Mouse (Mus musculus) liver, embryonic 13.5 days (tissue): Measurements from ENCODE around the gene Peli2. TPM values are rescaled to one million over a fixed set of nuclear protein-coding genes. Genes with fewer than 3 reads are reported as not detected.

Source experiments
- ATAC-seq: fragments of 200-750 bp; cut with Nextera tagmentation; 2 replicates; pipeline ENCODE4 v1.8.0; 2017; ENCODE audit warnings: low read depth, mild to moderate bottlenecking, moderate number of reproducible peaks, moderate library complexity
- DNase-seq: peaks from one replicate; pipeline ENCODE4 v3.0.0; 2022
- H3K27ac ChIP-seq: fragments of 300-500 bp; sonication (generic); 2 replicates; pipeline ENCODE4 v1.5.1; 2015; ENCODE audit warnings: moderate library complexity, mild to moderate bottlenecking, inconsistent platforms
- H3K27me3 ChIP-seq: fragments of 300-500 bp; sonication (generic); 2 replicates; pipeline ENCODE4 v1.6.1; 2015; ENCODE audit warnings: mild to moderate bottlenecking, inconsistent platforms
- H3K36me3 ChIP-seq: fragments of 300-500 bp; sonication (generic); 2 replicates; pipeline ENCODE4 v1.6.1; 2015; ENCODE audit warnings: mild to moderate bottlenecking, inconsistent platforms
- H3K4me1 ChIP-seq: fragments of 300-500 bp; sonication (generic); replicated peaks from 2 replicates; pipeline ENCODE4 v1.6.1; 2015; ENCODE audit warnings: inconsistent platforms
- H3K4me2 ChIP-seq: fragments of 300-500 bp; sonication (generic); 2 replicates; pipeline ENCODE4 v1.6.1; 2015; ENCODE audit warnings: inconsistent platforms, mild to moderate bottlenecking, moderate library complexity
- H3K4me3 ChIP-seq: fragments of 300-500 bp; sonication (generic); replicated peaks from 2 replicates; pipeline ENCODE4 v1.5.1; 2015; ENCODE audit warnings: mild to moderate bottlenecking, inconsistent platforms
- H3K9ac ChIP-seq: fragments of 300-500 bp; sonication (generic); 2 replicates; pipeline ENCODE4 v1.6.1; 2015; ENCODE audit warnings: mild to moderate bottlenecking, inconsistent platforms
- H3K9me3 ChIP-seq: fragments of 300-500 bp; sonication (generic); replicated peaks from 2 replicates; pipeline ENCODE4 v1.6.1; 2016; ENCODE audit warnings: inconsistent platforms
- WGBS: fragments of 180-500 bp; shearing (Covaris S2); methylation state at CpG from one replicate; pipeline ENCODE4 v1.1.7; 2015; ENCODE audit not compliant: insufficient replicate concordance; 5-methylcytosine and 5-hydroxymethylcytosine counted together
- polyA plus RNA-seq: library from polyadenylated mRNA; unstranded; fragments of >200 nt; fragmentation: Nextera tagmentation; extraction: Ambion mirVana; gene quantifications from 2 replicates; pipeline ENCODE4 v1.2.1, GENCODE M21; 2015

Peli2 gene
- polyA plus RNA-seq, 1 experiment from 2014 or later: 0.77 TPM

GRCm38 (mm10) chr14:48172026-48172425 lies 51.4 kb downstream of the Peli2 start:
- no peaks in the 10 kb centered on the region for H3K27me3 ChIP-seq
- H3K9ac ChIP-seq: no peak overlapping the region
- H3K4me3 ChIP-seq: no peak overlapping the region
- H3K9me3 ChIP-seq: no peaks in the 10 kb centered on the region
- DNase-seq (no peak), ATAC-seq (no peak)
- no peaks in the 10 kb centered on the region for H3K36me3 ChIP-seq
- H3K4me1 ChIP-seq: no peaks in the 10 kb centered on the region; the same call in 1 of the 2 replicates
- WGBS: 62% methylated on average over 8 of the region's 8 CpGs
- H3K4me2 ChIP-seq: no peak overlapping the region
- no peak overlapping the region for H3K27ac ChIP-seq

DNA sequence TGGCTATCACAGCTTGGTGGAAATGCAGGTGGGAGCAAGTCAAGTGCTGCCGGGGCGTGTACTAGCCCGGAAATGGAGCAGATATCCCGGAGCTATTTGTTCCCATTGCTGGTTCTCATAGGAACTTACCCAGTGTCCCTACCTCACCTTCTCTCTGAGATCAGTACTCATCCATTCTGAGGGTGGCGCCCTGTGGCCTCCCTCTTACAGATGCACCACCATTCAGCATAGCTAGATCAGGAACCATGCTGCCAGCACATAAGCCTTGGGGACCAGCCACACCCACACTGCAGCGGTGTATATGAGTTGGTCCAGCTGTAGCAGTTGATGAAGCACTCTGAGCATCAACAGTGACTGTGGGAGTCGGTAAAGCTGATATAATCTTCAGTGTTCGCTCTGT lies 52.3 kb downstream of the Peli2 start:
- no peaks in the 10 kb centered on the region for H3K27me3 ChIP-seq
- H3K36me3 ChIP-seq: no peaks in the 10 kb centered on the region
- ATAC-seq: no peak
- no peak overlapping the region for H3K27ac ChIP-seq
- H3K4me2 ChIP-seq: no peak overlapping the region
- no peaks in the 10 kb centered on the region; the same call in 1 of the 2 replicates for H3K4me1 ChIP-seq
- H3K9ac ChIP-seq: no peak overlapping the region
- 73% methylated on average over 8 of the region's 8 CpGs for WGBS
- no peak overlapping the region for H3K4me3 ChIP-seq
- no peak for DNase-seq
- H3K9me3 ChIP-seq: no peaks in the 10 kb centered on the region

- H3K27me3 ChIP-seq: no peaks in the 10 kb centered on the region
- H3K9me3 ChIP-seq: no peaks in the 10 kb centered on the region
- H3K4me3 ChIP-seq: no peak overlapping the region
- no peak for ATAC-seq
- no peak overlapping the region for H3K4me2 ChIP-seq
- H3K4me1 ChIP-seq: peaks cover 2% of the 10 kb centered on the region; the same call in 1 of the 2 replicates
- H3K27ac ChIP-seq: no peak overlapping the region
- no peak overlapping the region for H3K9ac ChIP-seq
- WGBS: 71% methylated on average over 9 of the region's 9 CpGs
- DNase-seq: no peak
- no peaks in the 10 kb centered on the region for H3K36me3 ChIP-seq
These were observed 53.2 kb downstream of the Peli2 start for GRCm38 (mm10) chr14:48173840-48174239.

GRCm38 (mm10) chr14:48174356-48174755 lies 53.7 kb downstream of the Peli2 start:
- WGBS: 61% methylated on average over 4 of the region's 4 CpGs
- no peaks in the 10 kb centered on the region for H3K9me3 ChIP-seq
- no peak overlapping the region for H3K4me2 ChIP-seq
- no peak overlapping the region for H3K27ac ChIP-seq
- H3K4me3 ChIP-seq: no peak overlapping the region
- peaks cover 2% of the 10 kb centered on the region; the same call in 1 of the 2 replicates for H3K4me1 ChIP-seq
- ATAC-seq: no peak
- no peaks in the 10 kb centered on the region for H3K36me3 ChIP-seq
- H3K27me3 ChIP-seq: no peaks in the 10 kb centered on the region
- no peak overlapping the region for H3K9ac ChIP-seq
- no peak for DNase-seq

DNA sequence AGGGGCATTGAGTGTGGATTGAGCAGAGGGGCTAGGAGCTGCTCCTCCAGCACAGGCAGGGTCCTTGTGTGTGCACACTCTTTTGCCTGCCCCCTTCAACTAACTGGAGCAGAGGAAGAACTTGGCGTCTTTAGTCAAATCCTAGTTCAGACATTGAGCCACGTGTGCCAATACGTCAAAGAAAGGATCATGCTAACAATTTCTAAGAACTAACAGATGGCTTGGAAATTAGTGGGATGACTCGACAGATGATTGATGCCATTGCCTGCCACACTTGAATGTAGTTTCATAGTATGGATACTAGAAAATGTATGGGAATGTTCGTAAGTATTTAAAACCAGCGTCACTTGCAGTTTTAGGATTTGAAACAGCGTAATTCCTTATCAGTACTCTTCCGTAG lies 54.5 kb downstream of the Peli2 start:
- DNase-seq (no peak), ATAC-seq (no peak)
- Histone ChIP-seq H3K9me3 (no peaks in the 10 kb centered on the region), H3K9ac (no peak overlapping the region), H3K27me3 (no peaks in the 10 kb centered on the region), H3K36me3 (no peaks in the 10 kb centered on the region), H3K4me1 (peaks cover 2% of the 10 kb centered on the region; the same call in 1 of the 2 replicates), H3K4me2 (no peak overlapping the region), H3K27ac (no peak overlapping the region), H3K4me3 (no peak overlapping the region)
- 72% methylated on average over 8 of the region's 8 CpGs for WGBS

- H3K4me1 ChIP-seq: 0 out of 2 replicates have a peak, but pooled peaks cover 2% of the 10 kb centered on the region
- WGBS: 47% methylated on average over 15 of the region's 15 CpGs
- ATAC-seq (no peak), DNase-seq (no peak)
- H3K4me3 ChIP-seq: no peak overlapping the region
- no peaks in the 10 kb centered on the region for H3K36me3 ChIP-seq
- no peaks in the 10 kb centered on the region for H3K27me3 ChIP-seq
- 0 out of 2 replicates have a peak, but pooled peaks cover 3% of the 10 kb centered on the region for H3K9me3 ChIP-seq
- H3K4me2 ChIP-seq: no peak overlapping the region
- no peak overlapping the region for H3K27ac ChIP-seq
- H3K9ac ChIP-seq: no peak overlapping the region
These were observed 57.8 kb downstream of the Peli2 start for GRCm38 (mm10) chr14:48178304-48178995.

DNA sequence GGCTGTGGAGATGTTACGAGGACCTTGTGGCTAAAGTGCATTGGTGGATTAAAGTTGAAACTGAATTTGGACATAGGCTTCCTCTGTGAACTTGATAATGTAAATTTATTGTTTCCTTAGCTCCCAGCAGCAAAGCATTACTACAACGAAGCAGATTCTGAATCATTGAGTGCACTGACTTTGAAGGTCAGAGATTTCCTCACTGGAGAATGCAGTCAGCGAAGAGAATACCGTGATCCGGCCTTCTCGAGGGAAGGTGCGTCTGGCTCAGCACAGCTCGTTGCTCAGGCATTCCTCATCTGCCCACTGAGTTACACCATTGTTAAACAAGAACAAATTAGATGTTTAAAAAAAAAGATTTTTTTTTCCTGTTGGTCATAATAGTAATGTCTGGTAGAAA lies 58.4 kb downstream of the Peli2 start:
- no peak overlapping the region for H3K9ac ChIP-seq
- no peaks in the 10 kb centered on the region for H3K27me3 ChIP-seq
- ATAC-seq (no peak), DNase-seq (no peak)
- no peak overlapping the region for H3K4me3 ChIP-seq
- WGBS: 81% methylated on average over 8 of the region's 8 CpGs
- H3K36me3 ChIP-seq: no peaks in the 10 kb centered on the region
- no peak overlapping the region for H3K4me2 ChIP-seq
- 0 out of 2 replicates have a peak, but pooled peaks cover 2% of the 10 kb centered on the region for H3K4me1 ChIP-seq
- H3K9me3 ChIP-seq: 0 out of 2 replicates have a peak, but pooled peaks cover 3% of the 10 kb centered on the region
- no peak overlapping the region for H3K27ac ChIP-seq

DNA sequence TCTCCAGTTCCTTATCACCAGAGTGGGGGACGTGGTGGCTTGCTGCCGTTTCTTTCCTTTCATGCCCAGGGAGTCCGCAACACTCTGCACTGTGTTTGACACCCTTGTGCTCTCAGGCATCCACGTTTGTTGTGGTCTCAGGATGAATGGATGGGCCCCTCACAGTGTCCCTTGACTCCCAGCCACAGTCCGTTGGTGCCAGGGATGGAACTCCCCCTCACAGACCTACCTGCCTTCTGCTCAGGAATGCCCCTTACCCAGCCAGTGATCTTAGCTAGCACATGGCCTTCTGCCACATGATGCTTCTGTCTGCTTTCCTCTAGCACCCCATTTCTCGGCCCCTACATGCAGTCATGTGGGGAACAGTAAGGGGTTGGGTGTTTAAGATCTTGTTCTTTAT lies 65.7 kb downstream of the Peli2 start:
- Histone ChIP-seq H3K9me3 (0 out of 2 replicates have a peak, but pooled peaks cover 3% of the 10 kb centered on the region), H3K36me3 (no peaks in the 10 kb centered on the region), H3K4me3 (no peak overlapping the region), H3K4me2 (no peak overlapping the region), H3K27ac (no peak overlapping the region), H3K27me3 (no peaks in the 10 kb centered on the region), H3K4me1 (no peaks in the 10 kb centered on the region), H3K9ac (no peak overlapping the region)
- no peak for ATAC-seq
- WGBS: 59% methylated on average over 6 of the region's 6 CpGs
- DNase-seq: no peak

GRCm38 (mm10) chr14:48187100-48187499 lies 66.5 kb downstream of the Peli2 start:
- ATAC-seq (no peak), DNase-seq (no peak)
- H3K9ac ChIP-seq: no peak overlapping the region
- H3K4me3 ChIP-seq: no peak overlapping the region
- H3K27ac ChIP-seq: no peak overlapping the region
- no peak overlapping the region for H3K4me2 ChIP-seq
- H3K27me3 ChIP-seq: no peaks in the 10 kb centered on the region
- H3K4me1 ChIP-seq: no peaks in the 10 kb centered on the region
- 0 out of 2 replicates have a peak, but pooled peaks cover 3% of the 10 kb centered on the region for H3K9me3 ChIP-seq
- WGBS: 64% methylated on average over 9 of the region's 9 CpGs
- no peaks in the 10 kb centered on the region for H3K36me3 ChIP-seq

DNA sequence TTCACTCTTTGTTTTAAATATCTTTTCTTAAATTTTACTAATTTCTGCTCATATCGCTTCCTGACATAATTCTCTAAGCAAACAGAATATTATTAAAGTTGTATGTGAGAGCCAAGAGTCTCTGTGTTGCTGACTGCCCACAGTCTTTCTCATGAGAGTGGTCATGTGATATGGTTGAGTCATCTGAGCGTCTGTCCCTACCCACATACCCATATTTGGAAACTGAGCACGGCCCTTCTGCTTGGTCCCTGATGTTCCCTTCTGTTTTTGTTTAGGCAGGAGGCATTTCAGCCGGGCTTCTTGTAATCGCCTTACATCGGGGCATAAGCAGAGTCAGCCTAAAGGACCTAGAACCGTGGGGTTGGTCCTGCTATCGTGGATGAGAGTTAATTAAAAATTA lies 68.7 kb downstream of the Peli2 start:
- no peak for ATAC-seq
- no peak overlapping the region for H3K27ac ChIP-seq

GRCm38 (mm10) chr14:48190946-48191345 lies 70.3 kb downstream of the Peli2 start:
- no peak for ATAC-seq
- 77% methylated on average over 5 of the region's 5 CpGs for WGBS
- H3K9ac ChIP-seq: no peak overlapping the region

More for the DNA sequence above, 68.7 kb downstream of the Peli2 start:
- Histone ChIP-seq H3K9ac (no peak overlapping the region), H3K4me3 (no peak overlapping the region), H3K4me2 (no peak overlapping the region), H3K4me1 (no peaks in the 10 kb centered on the region), H3K27me3 (no peaks in the 10 kb centered on the region), H3K36me3 (no peaks in the 10 kb centered on the region), H3K9me3 (no peaks in the 10 kb centered on the region)
- 37% methylated on average over 8 of the region's 8 CpGs for WGBS
- no peak for DNase-seq

GRCm38 (mm10) chr14:48191925-48192324 lies 71.3 kb downstream of the Peli2 start:
- DNase-seq (no peak), ATAC-seq (no peak)
- Histone ChIP-seq H3K36me3 (no peaks in the 10 kb centered on the region), H3K27me3 (no peaks in the 10 kb centered on the region), H3K9ac (no peak overlapping the region), H3K4me2 (no peak overlapping the region), H3K27ac (no peak overlapping the region), H3K4me3 (no peak overlapping the region), H3K4me1 (no peaks in the 10 kb centered on the region), H3K9me3 (no peaks in the 10 kb centered on the region)
- WGBS: 66% methylated on average over 3 of the region's 3 CpGs

More at GRCm38 (mm10) chr14:48190946-48191345, 70.3 kb downstream of the Peli2 start:
- no peak overlapping the region for H3K27ac ChIP-seq
- H3K27me3 ChIP-seq: no peaks in the 10 kb centered on the region
- H3K4me2 ChIP-seq: no peak overlapping the region
- DNase-seq: no peak
- no peak overlapping the region for H3K4me3 ChIP-seq
- no peaks in the 10 kb centered on the region for H3K4me1 ChIP-seq
- H3K36me3 ChIP-seq: no peaks in the 10 kb centered on the region
- H3K9me3 ChIP-seq: no peaks in the 10 kb centered on the region
